Mouse (Mus musculus): ENCODE data around the gene Trmt5.

DNA sequence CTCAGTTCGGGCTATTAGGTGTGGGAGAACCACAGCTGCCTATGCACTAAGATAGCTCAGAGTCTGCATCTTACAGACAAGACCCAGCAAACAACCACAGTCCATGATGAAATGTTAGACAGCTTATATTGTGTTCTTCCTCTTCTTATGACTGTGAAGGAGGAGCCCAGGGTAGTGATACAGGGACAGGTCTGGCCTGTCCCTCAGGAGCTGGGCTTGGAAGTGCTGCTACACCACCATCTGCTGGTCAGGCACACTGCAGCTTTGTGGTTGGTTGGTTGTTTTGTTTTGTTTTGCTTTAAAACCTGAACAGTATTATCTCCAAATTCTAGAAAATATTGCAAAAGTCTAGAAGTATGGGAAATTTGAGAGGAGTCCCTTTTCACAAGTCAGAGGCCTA is 38.2 kb upstream of the Trmt5 start:
- TF ChIP-seq CTCF (conservative IDR thresholded peaks at IDR 0.05 in 1 of 2, IDR thresholded peaks at IDR 0.05 in 1 of 2; ENCODE audit: low read depth in 2 of 2, low read length in 2 of 2) (peak in 1 of 2 experiments; percentile 65; a peak in 2 of 4 replicates), POLR2A (IDR thresholded peaks at IDR 0.05; ENCODE audit: low read depth, low read length) (no peak), TCF12 (IDR thresholded peaks at IDR 0.05; ENCODE audit: low read depth, low read length) (no peak), MXI1 (IDR thresholded peaks at IDR 0.05; ENCODE audit: low read depth, low read length) (no peak), EP300 (IDR thresholded peaks at IDR 0.05; ENCODE audit: low read length) (no peak), E2F4 (IDR thresholded peaks at IDR 0.05; ENCODE audit: insufficient replicate concordance, low read depth, low read length) (no peak), UBTF (IDR thresholded peaks at IDR 0.05; ENCODE audit: low read depth, low read length) (no peak)
